Mouse (Mus musculus) thymus, postnatal 25 days (tissue): ENCODE measurements around the gene Lgals7.
A peak's percentile ranks its signal among the peaks of the same experiment; 100 is the strongest.
"Not testable (repeated sequence)": the region's sequence is repeated elsewhere in the genome, so short reads cannot be mapped to it uniquely, and the experiment has no call there.

Source experiments
- DNase-seq: peaks from one replicate; pipeline ENCODE4 v3.0.0; 2022

The Lgals7 gene

DNA sequence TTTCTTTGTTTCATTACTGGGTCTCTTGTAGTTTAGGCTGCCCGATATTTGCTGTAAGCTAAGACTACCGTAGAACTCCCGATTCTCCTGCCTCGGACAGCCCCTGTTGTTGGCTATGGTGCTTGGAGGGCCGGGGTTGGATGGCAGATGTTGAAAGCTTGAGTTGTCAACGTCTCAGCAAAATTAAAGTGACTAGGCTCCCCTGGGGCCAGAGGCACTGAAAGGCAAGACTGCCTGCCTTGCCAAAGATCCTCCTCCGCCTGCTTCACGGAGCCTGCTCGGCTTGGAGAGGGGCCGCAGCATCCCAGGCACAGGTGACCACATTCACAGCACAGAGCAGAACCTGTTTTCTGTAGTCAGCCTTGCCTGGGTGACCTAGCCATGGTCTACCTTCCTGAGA lies 16.9 kb downstream of the Lgals7 start:
- no peak for DNase-seq

DNA sequence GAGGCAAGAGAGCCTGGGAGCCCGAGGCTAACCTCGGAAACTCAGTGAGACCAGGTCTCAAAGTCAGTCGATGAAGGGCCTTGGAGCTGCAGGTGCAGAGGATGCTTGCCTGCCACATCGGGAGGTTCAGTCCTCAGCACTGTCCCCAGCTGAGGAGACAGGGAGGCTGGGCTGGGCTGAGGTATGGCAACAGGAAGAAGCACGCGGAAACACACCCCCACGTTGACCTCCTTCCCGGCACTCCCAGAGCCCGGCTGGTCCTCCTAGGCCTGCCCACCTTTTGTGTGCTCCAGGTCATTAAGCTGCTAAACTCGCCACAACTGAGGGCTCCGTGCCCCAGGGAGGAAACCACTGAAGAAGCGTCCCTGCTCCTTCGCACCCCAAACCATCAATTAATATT lies 17.5 kb downstream of the Lgals7 start, which contains the start of gene Capn12:
Capn12 (plus strand) TSS at position 224 of the 400 bp plus-strand sequence.
- DNase-seq = peak; percentile 48

GRCm38 (mm10) chr7:28883039-28883438 lies 19.4 kb downstream of the Lgals7 start:
- no peak for DNase-seq

GRCm38 (mm10) chr7:28883704-28884103 lies 20.1 kb downstream of the Lgals7 start:
- DNase-seq = not testable (repeated sequence)

DNA sequence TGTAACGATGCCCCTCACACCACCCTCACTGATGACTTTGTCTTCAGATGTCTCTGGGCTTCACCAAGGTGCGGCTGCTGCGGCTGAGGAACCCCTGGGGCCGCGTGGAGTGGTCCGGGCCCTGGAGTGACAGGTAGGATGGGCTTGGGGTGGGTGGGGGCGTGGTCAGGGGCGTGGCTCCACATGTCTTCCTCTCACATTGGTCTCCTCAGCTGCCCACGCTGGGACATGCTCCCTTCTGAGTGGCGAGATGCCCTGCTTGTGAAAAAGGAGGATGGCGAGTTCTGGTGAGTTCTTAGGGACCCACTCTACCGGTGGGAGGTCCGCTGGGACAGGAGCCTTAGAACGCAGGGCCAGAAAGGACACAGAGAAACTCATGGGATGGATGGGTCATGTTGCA lies 22.8 kb downstream of the Lgals7 start:
- DNase-seq = no peak

DNA sequence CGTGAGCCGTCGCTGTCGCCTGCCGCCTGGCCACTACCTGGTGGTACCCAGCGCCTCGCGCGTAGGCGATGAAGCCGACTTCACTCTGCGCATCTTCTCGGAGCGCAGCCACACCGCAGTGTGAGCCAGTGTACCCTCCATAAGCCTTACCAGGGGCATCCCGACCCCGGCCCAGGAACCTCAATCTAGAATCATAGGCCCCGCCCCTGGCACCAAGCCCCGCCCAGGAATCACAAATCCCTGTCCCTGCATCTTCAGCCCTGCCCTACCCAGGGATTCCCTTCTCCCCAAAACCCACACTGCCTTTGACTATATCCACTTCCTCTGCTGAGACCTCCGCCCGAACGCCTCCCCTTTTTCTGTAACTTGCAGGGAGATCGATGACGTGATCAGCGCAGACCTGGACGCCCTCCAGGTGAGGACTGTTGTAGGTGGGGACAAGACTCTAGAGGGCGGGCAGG lies 25.1 kb downstream of the Lgals7 start:
- no peak for DNase-seq

GRCm38 (mm10) chr7:28892601-28893000 lies 28.9 kb downstream of the Lgals7 start:
- no peak for DNase-seq

DNA sequence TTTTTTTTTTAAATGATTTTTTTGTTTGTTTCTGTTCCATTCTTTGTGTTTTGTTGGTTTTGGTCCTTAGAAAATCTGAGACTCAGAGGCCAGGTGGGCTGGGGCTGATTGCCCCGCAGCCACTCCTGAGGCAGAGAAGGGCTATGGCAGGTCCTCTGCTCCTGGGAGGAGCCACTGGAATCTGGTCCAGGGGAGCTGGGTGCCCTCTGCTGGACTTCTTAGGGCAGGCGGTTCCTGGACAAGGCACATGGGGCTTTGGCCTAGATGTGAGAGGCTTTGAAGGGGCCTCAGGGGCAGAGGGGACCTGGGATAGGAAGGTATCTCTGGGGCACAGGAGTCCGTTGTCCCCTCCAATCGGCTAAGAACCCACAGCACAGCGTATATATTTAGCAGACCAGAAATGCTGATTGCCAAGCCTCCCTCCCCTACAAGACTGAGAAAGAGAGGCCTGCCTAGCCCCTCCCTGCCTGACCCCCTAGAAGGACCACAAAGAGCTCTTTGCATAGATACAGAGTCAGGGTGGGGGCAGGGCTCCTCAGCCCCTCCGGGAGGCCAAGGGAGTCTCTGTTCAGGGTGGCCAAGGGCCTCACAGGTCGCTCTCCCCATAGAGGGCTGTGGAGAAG lies 30.1 kb downstream of the Lgals7 start:
- no peak for DNase-seq

DNA sequence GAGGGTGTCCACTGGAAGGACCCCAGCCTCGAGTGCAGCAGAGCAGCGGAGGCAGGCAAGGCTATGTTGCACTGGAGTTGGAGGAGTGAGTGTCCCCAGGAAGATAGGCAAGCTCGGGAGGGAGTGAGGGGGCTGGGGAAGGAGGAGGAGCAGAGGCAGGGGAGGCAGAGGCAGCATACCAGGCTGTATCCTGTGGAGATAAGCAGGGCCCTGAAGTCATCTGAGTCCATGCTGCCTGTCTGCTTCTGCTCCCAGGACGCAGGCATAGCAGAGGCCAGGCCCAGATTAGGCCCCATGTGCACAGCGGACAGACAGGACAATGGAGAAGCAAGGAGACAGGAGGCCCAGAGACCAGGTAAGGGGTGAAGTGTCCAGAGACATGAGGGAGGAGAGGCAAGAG lies 31.3 kb downstream of the Lgals7 start:
- no peak for DNase-seq

- no peak for DNase-seq
Measured at GRCm38 (mm10) chr7:28897661-28898060, 34.0 kb downstream of the Lgals7 start.

DNA sequence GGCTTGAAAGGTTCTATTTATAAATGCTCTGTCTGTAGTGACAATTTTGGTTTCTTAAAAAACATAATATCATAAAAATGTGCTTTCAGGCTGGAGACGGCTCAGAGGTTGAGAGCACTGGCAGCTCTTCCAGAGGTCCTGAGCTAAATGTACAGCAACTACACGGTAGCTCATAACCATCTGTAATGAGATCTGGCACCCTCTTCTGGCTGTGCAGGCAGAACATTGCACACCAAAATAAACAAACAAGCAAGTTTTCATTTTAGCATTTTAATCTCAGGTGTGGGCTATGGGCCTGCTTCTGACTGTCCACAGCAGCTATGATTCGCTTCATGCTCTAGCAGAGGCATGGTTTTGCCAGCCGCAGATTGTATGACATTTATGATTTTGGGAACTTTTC lies 36.3 kb downstream of the Lgals7 start:
- DNase-seq = no peak

DNA sequence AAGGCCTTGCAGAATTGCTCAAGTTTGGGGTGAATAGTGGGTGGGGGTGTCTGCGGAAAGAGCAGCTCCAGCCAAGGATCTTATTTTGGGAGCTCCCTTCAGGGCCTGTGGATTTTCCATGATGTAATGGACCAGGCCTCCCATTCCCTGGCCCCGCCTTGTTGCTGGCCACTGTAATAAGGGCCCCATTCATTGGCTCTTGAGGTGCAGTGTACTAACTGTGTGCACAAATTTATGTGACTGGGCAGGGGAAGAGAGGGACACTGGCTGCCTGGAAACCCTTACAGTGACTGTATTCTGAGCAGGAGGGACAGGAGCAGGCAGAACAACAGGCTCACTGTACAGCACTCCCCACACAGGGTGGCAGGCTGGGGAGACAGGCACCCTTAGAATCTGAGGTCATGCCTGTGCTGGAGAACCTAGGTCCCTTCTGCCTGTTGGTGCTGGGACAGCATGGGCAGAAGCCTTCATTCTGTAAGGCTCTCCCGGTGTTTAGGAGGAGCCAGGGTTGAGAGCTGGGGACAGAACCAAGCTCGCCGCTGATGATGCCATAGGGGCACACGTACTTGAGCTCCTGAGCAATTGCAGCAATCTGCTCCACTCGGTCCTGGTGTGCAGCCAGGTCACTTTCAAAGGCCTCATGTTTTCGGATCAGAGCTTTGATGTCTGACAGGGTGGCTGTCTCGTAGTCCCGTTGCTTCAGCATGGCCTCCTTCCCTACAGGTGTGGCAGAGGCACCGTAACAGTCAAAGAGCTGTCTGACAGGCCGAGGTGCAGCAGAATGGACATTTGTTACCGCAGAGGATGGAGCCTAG lies 37.9 kb downstream of the Lgals7 start:
- no peak for DNase-seq

DNA sequence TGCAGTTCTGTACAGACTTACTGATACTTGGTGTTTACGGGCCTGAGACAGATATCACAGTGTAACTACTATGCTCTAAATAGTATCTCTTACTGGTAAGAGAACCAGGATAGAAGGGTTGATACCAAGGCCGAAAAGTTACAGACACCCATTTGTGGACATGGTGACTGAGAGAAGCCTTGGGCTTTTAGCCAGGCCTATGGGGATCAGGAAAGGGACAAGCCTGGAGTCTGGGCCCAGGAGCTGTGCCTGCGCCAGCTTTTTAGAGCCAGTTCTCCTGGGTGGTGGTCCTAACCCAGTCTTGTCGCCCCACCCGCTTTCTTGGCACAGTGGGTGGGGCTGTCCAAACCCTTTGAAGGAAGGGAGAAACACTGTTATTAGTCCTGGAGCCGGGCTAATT lies 38.5 kb downstream of the Lgals7 start:
- no peak for DNase-seq

DNA sequence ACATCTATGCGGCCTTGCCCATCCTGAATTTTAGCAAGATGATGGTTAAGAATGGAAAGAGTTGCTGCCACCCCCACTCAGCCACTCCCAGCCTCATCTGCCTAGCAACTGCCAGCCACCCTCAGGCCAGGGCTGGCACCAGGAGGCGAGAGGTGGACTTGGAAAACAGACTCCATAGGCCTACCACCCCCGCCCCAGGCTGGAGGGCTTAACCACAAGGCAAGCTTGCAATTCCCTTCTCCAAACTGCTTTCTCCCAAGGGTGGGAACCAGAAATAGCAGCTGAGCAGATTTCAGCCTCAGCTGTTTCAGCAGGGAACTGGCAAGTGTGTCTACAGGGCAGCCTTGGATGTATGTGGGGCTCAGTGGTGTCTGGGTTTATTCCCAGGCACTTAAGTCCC lies 39.2 kb downstream of the Lgals7 start:
- DNase-seq = no peak

GRCm38 (mm10) chr7:28903778-28904177 lies 40.1 kb downstream of the Lgals7 start:
- no peak for DNase-seq

- no peak for DNase-seq
Measured at GRCm38 (mm10) chr7:28907195-28907594, 43.5 kb downstream of the Lgals7 start.

- DNase-seq = no peak
Measured at GRCm38 (mm10) chr7:28911632-28912031, 48.0 kb downstream of the Lgals7 start.

DNA sequence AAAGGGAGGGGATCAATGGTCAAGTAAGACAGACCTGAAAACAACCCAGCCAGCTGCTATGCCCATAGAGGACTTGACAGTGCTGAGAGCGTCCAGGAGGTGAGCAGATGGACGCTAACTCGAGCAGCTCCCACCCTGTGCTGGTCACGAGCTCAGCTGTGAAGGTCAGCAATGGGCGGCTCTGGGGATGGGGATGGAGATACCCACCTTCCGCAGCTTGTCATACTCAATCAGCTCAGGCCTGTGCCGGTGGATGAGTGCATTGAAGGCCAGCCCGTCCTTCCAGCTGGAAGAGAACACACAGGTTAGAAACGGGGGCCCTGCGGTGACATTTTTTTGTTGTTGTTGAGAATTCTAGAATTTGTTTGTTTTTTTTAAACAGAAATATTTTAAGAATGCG lies 49.5 kb downstream of the Lgals7 start:
- DNase-seq = no peak
